Mouse (Mus musculus): ENCODE measurements at regions not wholly inside any gene's neighbourhood (a gene's known extent, or its start where the extent isn't known, plus 50 kb on each side); places are given as distances from the start of the nearest gene placed in this dataset.

DNA sequence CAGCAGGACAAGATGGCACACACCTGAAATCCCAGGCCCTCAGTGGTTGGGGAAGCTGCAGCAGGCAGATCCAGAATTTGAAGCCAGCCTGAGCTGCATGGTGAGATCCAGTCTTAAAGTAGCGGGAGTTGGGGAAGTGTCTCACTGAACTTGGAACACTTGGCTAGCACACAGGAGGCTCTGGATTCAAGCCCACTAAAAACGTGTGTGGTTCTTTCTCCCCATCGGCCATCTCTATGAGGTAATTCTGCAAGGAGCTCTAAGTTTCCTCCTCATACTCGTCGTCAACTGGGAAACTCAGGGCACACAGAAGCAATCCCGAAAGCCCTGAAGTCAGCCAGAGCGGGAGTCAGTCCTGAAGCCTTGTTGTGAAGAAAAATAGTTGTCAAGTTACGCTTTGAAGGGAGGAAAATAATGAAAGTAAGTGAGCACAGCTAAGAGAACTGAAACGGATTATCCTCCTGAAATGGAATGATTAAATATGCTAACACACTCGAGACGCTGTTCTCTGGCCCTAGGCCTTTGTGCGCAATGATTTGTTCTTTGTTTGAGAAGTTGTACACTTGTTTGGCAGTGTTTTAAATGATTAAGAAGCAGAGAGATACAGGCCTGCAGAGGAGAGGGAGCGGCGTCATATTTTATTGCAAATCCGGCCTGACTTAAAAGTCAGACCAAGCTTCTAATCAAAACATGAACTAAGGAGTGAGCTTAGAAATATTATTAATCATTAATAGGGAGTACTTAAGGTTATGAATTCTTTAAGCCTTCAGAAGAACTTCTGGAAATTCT lies 69.0 kb upstream of the Ercc4 start:
- Histone ChIP-seq H3K36me3 (replicated peaks) (no peaks in the 10 kb centered on the region), H3K4me1 (no peaks in the 10 kb centered on the region), H3K27ac (replicated peaks) (no peak overlapping the region), H3K9me3 (no peaks in the 10 kb centered on the region), H3K27me3 (replicated peaks; ENCODE audit: low read depth, poor library complexity, severe bottlenecking) (no peaks in the 10 kb centered on the region), H3K4me3 (no peak overlapping the region)
- DNase-seq (ENCODE audit: low spot score), result no peak
- WGBS, result 80% methylated on average over 15 of the region's 15 CpGs

DNA sequence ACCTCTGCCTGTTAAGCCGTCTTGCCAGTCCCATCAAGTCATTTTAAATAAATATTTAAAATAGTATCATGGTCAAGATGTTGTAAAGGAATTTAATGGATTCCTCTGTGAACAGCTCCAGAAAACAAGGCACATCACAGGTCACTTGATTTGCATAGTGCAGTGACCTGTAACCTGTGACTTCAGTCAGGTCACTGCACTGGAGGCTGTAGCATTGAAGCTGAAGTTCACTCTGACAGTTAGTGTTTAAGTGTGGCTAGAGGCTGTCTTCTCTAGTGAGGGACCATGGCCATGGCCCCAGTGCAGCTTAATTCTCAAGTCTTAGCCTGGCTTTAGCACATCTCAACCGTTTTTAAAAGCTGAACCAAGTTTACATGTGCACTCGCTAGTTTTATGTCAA lies 68.1 kb upstream of the Ercc4 start:
- Histone ChIP-seq H3K9me3 (no peaks in the 10 kb centered on the region), H3K27me3 (replicated peaks; ENCODE audit: low read depth, poor library complexity, severe bottlenecking) (no peaks in the 10 kb centered on the region), H3K27ac (replicated peaks) (no peak overlapping the region), H3K4me3 (no peak overlapping the region), H3K4me1 (no peaks in the 10 kb centered on the region), H3K36me3 (replicated peaks) (no peaks in the 10 kb centered on the region)
- DNase-seq (ENCODE audit: low spot score), result no peak
- 83% methylated on average over 3 of the region's 3 CpGs for WGBS

DNA sequence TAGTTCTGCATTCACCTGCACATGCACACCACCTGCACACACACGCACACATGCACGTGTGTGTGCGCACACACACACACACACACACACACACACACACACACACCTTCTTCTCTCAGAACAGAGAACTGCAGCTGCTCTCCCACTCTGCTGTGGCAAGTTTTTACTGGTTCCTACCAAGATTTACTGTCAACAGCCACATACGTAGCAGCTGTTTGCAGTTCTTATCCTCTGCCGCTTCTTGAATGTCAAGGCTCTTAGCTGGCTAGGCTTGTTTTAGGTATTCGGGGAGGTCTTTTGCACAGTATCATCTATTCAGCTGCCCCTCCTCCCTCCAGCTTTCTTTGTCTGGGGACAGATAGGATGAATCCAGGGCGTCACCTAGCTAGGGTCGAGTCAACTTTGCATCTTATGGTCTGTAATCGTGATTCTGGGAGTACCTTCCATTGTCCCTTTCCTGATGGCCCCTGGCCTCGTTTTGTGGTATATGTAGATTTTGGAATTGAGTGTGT lies 64.3 kb upstream of the Ercc4 start:
- Histone ChIP-seq H3K4me1 (no peaks in the 10 kb centered on the region), H3K27me3 (replicated peaks; ENCODE audit: low read depth, poor library complexity, severe bottlenecking) (no peaks in the 10 kb centered on the region), H3K27ac (replicated peaks) (no peak overlapping the region), H3K36me3 (replicated peaks) (no peaks in the 10 kb centered on the region), H3K9me3 (no peaks in the 10 kb centered on the region), H3K4me3 (no peak overlapping the region)
- 83% methylated on average over 10 of the region's 10 CpGs for WGBS
- DNase-seq (ENCODE audit: low spot score), result no peak

DNA sequence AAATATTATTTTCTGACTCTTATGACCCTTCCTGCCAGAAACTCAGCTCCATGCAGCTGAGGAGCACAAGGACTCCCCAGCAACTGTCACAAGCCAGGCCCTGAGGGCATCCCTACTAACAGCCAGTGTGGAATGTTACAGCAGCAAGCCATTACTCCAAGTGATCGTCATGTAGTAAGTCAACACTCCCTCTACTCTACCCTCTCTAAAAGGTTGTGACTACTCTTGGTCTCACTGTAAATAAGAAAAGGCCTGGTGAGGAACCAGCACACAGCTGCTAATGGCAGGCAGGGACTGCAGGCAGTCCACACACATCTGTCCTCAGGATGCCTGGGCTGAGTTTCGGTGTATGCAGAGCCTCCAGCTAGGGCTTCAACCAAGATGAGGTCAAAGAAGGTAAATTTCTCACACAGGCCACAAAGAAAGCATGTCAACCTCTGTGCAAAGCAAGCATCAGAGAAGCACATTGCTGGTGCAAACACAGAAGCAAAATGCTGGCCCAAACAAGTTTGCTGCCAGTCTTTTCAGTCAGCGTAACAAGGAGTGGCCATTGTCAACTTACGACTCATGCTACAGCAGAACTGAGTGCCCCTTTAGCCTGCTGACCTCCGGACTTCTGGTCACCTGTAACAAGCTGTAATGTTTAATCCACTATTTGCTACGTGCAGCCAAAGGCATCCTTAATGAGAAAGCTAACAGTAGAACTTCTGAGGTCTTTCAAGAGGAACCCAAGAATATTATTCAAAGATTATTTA lies 62.9 kb upstream of the Ercc4 start:
- Histone ChIP-seq H3K4me1 (no peaks in the 10 kb centered on the region), H3K9me3 (no peaks in the 10 kb centered on the region), H3K27ac (replicated peaks) (no peak overlapping the region), H3K27me3 (replicated peaks; ENCODE audit: low read depth, poor library complexity, severe bottlenecking) (no peaks in the 10 kb centered on the region), H3K36me3 (replicated peaks) (no peaks in the 10 kb centered on the region), H3K4me3 (no peak overlapping the region)
- DNase-seq (ENCODE audit: low spot score), result no peak
- 75% methylated on average over 6 of the region's 6 CpGs for WGBS

DNA sequence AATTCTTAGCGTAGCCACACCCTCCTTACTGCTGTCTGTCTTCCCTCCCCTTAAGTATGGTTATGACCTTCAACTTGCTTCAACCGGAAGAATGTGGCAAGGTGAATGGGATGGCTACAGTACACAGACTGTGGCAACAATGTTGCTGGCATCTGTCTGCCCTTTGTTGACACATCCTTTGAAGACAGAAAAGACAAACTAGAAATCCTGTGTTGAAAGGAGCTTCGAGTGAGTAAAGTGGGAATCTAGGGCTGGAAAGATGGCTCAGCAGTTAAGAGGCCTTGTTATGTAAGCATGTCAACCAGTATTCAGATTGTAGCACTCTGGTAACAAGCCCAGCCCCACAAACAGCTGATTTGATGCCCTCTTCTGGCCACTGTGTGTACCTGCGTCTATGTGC lies 60.2 kb upstream of the Ercc4 start:
- no peaks in the 10 kb centered on the region for H3K27me3 ChIP-seq (replicated peaks; ENCODE audit: low read depth, poor library complexity, severe bottlenecking)
- H3K36me3 ChIP-seq (replicated peaks), result no peaks in the 10 kb centered on the region
- WGBS, result 90% methylated on average over 4 of the region's 4 CpGs
- H3K9me3 ChIP-seq, result no peaks in the 10 kb centered on the region
- no peak overlapping the region for H3K4me3 ChIP-seq
- H3K4me1 ChIP-seq, result no peaks in the 10 kb centered on the region
- H3K27ac ChIP-seq (replicated peaks), result no peak overlapping the region
- no peak for DNase-seq (ENCODE audit: low spot score)

DNA sequence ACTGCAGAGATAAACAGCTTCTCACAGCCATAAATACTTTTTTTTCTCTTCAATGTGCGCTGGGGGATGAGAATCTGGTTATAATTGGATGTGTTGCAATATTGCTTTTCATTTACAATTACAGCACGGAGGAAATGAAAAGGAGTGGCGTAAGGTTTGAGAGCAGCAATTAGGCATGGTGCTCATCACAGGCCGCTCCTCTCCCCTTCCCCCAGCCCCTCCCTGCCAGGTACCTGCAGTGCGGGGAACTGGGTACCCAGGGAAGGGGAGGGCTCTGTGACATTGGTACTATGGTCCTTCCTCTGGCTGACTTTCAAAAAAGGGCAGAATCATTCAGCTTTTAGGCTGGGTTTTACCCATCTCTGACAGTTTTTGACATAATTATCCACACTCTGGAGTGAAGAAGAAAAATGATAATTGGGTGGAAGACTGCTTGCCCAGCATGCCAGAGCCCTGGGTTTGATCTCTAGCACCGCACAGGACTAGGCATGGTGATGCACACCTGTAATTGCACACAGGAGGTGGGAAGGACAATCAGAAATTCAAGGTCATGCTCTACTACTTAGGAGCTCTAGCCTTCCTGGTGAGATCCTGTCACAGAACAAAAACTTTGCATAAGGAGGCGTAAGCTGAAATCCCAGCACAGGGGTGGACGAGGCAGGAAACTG lies 59.1 kb upstream of the Ercc4 start:
- Histone ChIP-seq H3K4me3 (no peak overlapping the region), H3K9me3 (no peaks in the 10 kb centered on the region), H3K27me3 (replicated peaks; ENCODE audit: low read depth, poor library complexity, severe bottlenecking) (no peaks in the 10 kb centered on the region), H3K27ac (replicated peaks) (no peak overlapping the region), H3K4me1 (no peaks in the 10 kb centered on the region), H3K36me3 (replicated peaks) (no peaks in the 10 kb centered on the region)
- WGBS, result 78% methylated on average over 8 of the region's 8 CpGs
- no peak for DNase-seq (ENCODE audit: low spot score)

DNA sequence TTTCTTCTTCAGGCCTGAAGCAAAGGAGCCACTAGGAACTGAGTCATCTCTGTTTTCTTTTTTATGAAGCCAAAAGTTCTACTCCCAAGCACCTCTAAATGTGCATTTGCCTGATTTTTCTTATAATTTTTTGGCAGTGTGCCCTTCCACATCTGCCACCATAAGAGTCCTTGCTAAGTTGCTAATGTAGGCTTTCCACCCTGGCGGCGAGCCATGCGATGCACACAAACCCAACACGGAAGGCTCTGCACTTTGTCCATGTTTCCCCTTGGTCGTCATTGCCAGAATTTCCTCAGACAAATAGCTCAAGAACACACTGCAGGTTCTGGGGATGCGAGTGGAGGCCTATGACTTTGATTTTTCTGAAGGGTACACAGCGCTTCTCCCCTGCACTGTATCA lies 54.5 kb upstream of the Ercc4 start:
- H3K36me3 ChIP-seq (replicated peaks), result no peaks in the 10 kb centered on the region
- DNase-seq (ENCODE audit: low spot score), result no peak
- 92% methylated on average over 7 of the region's 7 CpGs for WGBS
- no peaks in the 10 kb centered on the region for H3K4me1 ChIP-seq
- no peaks in the 10 kb centered on the region for H3K27me3 ChIP-seq (replicated peaks; ENCODE audit: low read depth, poor library complexity, severe bottlenecking)
- no peaks in the 10 kb centered on the region for H3K9me3 ChIP-seq
- no peak overlapping the region for H3K4me3 ChIP-seq
- H3K27ac ChIP-seq (replicated peaks), result no peak overlapping the region

Measured in embryonic facial prominence, embryonic 10.5 days (tissue).